Mouse (Mus musculus): ENCODE data around the gene Adgre4.

The Adgre4 gene

DNA sequence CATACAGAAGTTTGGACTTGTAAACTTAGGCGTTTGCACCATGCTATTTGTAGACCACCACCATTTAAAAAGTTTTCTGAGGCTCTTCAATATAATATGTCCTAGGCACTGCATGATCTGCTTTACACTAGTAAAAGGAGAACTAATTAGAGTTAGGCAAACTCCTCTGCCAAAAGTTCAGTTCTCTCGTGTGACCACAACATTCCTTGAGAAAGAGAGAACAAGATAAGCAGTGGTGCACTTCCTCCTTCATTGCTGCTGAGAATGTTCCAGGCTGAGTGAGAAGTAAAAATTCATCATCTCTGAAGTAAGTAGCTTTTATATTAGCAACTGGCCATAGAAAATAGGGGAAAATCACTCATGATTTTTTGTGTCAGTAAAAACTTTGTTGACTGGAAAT is at the start of gene Adgre4:
Gene Adgre4 (plus strand): TSS at position 199 of the 400 bp plus-strand sequence.
- DNase-seq (ENCODE audit: low spot score) = no peak

DNA sequence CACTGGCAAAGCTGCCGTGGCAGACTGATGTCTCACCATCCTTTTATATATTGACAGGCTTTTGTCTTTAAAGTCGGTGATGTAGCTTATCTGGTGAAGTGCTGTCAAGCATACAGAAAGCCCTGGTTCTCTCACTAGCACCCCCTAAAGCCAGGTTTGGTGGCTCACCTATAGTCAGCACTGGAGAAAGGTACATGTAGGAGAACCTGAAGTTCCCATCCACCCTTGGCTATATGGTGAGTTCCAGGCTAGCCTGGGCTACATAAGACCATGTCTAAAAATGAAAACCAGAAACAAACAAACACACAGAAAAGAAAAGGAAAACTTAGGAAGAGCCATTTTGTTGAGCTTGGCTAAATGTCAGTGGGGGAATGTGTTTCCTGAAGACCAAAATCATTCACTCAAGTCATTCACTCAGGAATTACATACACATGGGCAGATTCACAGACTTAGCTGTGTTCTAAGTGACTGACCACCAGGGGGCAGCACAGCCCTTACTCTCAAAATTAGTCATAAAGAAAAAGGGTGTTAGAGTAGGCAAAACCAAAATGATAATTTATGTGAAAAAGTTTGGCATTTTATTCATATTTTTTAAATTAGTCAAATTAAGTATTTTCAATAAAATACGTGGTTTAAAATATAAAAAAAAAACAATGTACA is 47.5 kb upstream of the Adgre4 start:
- DNase-seq (ENCODE audit: low spot score) = peak; percentile 92

- DNase-seq (ENCODE audit: low spot score) = no peak
Measured at GRCm38 (mm10) chr17:55702865-55703264, 46.9 kb upstream of the Adgre4 start.

DNA sequence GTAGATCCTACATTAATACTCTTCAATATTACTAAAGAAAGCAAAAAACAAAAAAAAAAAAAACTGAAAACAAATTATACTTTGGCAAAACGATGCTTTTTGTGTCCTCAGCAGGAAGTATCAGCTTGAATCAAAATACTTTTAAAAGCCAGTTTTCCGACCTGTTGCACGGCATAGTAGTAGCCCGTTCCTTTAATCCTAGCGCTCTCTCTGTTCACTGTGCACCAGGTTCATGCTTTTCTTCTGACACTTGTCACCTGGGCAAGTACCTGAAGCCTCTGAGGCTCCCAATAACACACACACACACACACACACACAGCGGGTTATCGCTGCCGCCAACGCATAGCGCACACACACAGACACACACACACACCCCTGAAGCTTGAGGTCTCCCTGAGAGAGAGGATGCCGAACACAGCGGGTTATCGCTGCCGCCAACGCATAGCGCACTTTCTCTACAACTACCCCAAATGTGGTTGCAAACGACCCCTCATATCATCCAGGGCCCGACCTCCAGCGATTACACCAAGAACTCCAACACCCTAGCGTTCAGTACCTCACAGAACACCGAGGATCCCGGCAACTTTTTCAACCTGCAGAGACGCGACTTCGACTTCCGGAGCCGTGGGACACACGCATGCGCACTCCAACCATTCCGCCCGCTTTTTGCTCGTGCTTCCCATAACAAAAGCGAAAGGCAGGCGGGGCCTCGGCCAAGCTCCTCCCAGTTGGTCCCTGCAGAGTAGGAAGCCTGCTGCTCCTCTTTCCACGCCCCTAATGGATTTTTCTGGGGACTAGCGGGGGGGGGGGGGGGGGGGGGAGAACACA is 37.6 kb upstream of the Adgre4 start, which contains the start of gene Pot1b:
Gene Pot1b (minus strand): TSS at position 645 of the 828 bp plus-strand sequence.
- DNase-seq (ENCODE audit: low spot score) = peak; percentile 100

DNA sequence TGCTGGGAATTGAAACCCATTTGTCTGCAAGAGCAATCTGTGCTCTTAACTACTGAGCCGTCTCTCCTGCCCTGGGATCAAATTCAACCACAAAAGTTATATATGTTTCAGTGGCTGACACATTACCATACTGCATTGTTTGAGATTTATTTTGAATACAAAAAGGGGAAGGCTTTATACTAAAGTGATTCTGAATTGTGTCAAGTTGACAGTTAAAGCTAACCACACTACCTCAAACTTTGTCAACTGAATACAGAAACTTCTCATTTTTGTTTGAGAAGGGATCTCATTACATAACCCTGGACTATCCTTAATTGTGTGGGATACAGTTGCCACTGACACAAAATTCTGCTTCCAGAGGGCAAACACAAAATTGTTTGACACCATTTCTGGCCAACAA is 28.5 kb upstream of the Adgre4 start:
- DNase-seq (ENCODE audit: low spot score) = no peak

GRCm38 (mm10) chr17:55722250-55722649 is 27.5 kb upstream of the Adgre4 start:
- no peak for DNase-seq (ENCODE audit: low spot score)

DNA sequence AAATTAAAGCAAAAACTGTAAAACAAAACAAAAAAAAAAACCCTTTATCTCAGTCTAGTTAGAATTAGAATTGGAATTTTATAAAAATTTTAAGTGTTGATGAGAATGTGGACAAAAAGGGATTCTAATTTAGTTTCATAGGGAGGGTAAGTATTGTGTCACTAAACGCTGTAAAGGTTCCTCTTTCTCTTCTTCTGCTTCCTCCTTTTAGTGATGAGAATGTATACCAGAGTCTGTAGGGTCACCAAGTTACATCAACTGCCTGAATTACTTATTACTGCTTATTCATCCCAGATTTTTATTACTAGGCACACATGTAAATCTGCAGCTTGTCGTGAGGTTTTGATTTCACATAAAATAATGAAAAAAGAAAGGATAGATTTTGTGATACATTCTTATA is 23.6 kb upstream of the Adgre4 start:
- DNase-seq (ENCODE audit: low spot score) = no peak

- DNase-seq (ENCODE audit: low spot score) = no peak
Measured at GRCm38 (mm10) chr17:55736675-55737074, 13.1 kb upstream of the Adgre4 start.

DNA sequence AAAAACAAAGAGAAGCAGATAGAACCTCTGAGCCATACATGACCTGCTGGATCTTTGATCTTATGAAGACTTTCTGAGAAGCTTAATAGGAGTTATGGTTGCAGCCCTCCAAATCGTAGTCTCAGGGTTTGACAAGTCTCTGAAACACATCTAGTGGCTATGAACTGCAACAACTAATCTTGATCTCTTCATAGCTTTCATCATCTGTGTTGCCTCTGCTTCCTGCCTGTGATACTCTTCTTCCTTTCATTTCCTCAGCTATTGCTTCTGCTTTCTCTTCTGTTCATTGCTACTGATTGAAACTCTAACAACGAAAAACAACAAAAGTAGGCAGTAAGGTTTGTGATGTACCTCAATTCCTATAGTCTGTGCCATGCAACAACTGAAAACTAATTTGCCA is 1.4 kb downstream of the Adgre4 start:
- DNase-seq (ENCODE audit: low spot score) = no peak

GRCm38 (mm10) chr17:55813642-55814041 is 63.9 kb downstream of the Adgre4 start:
- peak; percentile 31 for DNase-seq (ENCODE audit: low spot score)

- no peak for DNase-seq (ENCODE audit: low spot score)
Measured at GRCm38 (mm10) chr17:55816853-55817252, 67.1 kb downstream of the Adgre4 start.

DNA sequence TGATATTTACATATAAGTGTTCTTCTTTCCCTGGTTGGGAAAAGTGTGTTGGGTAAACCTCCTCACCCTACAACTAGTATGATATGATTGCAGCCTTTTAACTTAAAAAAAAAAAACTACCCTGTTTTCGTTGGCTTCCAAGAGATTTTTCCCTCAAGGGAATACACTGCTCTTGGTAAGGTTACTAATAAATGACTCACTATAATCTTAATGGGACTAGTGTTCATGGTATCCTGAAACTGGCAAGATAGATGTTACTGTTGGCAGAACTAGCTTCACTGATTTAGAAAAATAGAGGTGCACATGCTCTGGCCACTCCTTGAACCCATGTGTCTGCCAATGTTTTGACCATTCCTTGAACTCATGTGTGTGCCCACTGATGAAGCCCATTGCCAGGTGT is 71.8 kb downstream of the Adgre4 start:
- no peak for DNase-seq (ENCODE audit: low spot score)

DNA sequence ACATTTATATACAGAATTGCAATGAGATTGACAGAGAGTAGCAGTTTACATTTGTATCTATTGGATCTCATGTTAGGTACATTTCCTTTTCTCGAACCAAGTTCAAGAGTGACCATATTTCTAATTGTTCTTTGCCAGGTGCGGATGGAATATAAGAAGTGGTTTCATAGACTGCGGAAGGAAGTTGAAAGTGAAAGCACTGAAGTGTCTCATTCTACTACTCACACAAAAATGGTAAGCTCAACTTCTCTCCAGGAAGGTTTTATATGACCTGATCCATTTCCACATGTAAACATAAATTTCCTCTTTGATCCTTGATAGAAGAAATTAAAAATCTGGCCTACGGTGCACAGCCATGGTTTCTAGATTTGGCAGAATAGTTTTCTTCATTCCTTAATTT is 93.3 kb downstream of the Adgre4 start:
- DNase-seq (ENCODE audit: low spot score) = no peak

- DNase-seq (ENCODE audit: low spot score) = no peak
Measured at GRCm38 (mm10) chr17:55877184-55877583, 127.4 kb downstream of the Adgre4 start.

- peak; percentile 32 for DNase-seq (ENCODE audit: low spot score)
Measured at GRCm38 (mm10) chr17:55878282-55878635, 128.5 kb downstream of the Adgre4 start.

DNA sequence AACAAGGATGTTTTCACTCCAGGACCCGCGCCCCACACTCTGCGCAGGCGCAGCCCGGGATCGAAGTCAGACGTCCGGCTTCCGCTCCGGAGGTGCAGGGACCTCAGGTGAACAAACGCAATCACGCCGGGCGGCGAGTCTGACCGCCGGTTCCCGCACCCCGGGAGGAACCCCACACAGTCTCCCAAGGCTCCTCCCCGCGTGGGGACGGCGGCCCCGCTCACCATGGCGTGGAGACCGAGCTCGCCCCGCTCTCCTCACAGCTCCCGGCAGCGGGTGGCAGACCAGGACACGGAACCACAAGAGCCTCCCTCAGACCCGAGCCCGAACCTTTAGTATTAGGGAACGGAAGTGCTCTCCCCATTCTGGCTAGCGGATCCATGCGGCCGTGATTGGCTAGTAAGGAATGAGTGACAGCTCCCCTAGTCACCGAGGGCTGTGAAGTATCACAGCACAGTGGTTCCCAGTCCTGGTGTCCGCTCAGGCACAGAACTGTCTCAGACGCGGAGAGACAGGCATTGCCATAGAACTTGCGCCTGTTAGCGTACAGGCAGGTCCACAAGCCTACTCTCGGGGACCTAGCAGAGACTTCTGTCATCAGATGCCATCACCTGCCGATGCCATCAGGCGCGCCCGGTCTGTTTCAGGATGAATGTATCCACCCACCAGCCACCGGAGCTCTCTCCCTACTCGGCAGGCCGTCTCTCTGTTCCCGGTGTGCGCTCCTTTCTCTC is 129.0 kb downstream of the Adgre4 start, which contains the start of gene Zfp119a:
Gene Zfp119a (minus strand): TSS at position 295 of the 734 bp plus-strand sequence.
- peak; percentile 88 for DNase-seq (ENCODE audit: low spot score)

- no peak for DNase-seq (ENCODE audit: low spot score)
Measured at GRCm38 (mm10) chr17:55883631-55884030, 133.8 kb downstream of the Adgre4 start.

- DNase-seq (ENCODE audit: low spot score) = no peak
Measured at GRCm38 (mm10) chr17:55884912-55885311, 135.1 kb downstream of the Adgre4 start.

DNA sequence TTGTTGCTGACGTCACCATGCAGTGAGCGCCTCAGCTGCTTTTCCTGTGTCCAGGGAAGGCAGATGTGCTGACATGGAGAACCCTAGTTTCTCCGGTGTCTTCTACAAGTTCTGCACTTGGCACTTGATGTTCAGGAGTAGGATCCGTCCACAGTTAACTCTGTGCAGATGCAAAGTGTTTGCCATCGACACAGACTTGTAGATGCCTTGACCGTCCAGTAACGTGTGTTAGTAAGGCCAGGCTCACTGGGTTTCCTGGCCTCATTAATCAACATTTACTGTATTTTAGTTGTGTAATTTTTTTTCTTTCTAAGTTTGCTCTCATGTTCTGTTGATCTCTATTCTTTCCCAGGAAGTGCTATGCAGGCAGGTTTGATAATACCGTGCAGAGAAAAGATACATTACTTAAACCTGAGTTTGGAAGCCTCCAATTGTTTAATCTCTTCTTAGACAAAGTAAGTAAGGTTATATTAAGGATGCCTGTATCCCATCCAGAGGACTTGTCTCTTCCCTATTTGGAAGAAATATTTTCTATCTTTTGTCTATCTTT is 142.7 kb downstream of the Adgre4 start:
- DNase-seq (ENCODE audit: low spot score) = peak; percentile 15

DNA sequence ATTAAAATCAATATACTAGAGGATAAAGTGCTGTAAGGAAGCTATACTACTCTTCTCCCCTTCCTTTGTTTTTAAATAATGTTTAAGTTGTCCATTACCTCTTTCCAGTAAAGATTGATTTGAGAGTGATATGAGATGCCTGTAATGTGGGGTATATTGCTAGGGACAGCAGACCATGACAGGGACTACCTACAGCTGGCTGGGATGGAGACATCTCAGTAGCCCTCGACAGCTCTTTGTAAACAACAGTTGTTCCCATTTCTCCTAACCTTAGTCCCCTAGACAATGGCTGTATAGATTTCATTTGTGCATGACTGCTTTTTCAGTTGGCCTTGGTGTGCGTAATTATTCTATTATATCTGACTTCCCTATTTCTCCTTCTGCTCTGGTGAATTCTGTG is 153.3 kb downstream of the Adgre4 start:
- peak; percentile 27 for DNase-seq (ENCODE audit: low spot score)
